Mouse (Mus musculus) forebrain, embryonic 15.5 days (tissue): Measurements from ENCODE around the gene Fam122b. TPM values are rescaled to one million over a fixed set of nuclear protein-coding genes. Genes with fewer than 3 reads are reported as not detected.

Experiments
- ATAC-seq: fragments of 200-750 bp; cut with Nextera tagmentation; replicated peaks from 2 replicates; pipeline ENCODE4 v1.8.0; 2017; ENCODE audit warnings: mild to moderate bottlenecking, moderate TSS enrichment, moderate library complexity
- H3K27ac ChIP-seq: fragments of 300-500 bp; sonication (generic); replicated peaks from 2 replicates; pipeline ENCODE4 v1.5.1; 2015; ENCODE audit warnings: mild to moderate bottlenecking, inconsistent platforms
- H3K27me3 ChIP-seq: fragments of 300-500 bp; sonication (generic); 2 replicates; pipeline ENCODE4 v1.6.1; 2015; ENCODE audit warnings: inconsistent platforms
- H3K36me3 ChIP-seq: fragments of 300-500 bp; sonication (generic); 2 replicates; pipeline ENCODE4 v1.6.1; 2015; ENCODE audit warnings: mild to moderate bottlenecking, inconsistent platforms
- H3K4me1 ChIP-seq: fragments of 300-500 bp; sonication (generic); 2 replicates; pipeline ENCODE4 v1.6.1; 2015; ENCODE audit warnings: inconsistent platforms
- H3K4me2 ChIP-seq: fragments of 300-500 bp; sonication (generic); replicated peaks from 2 replicates; pipeline ENCODE4 v1.6.1; 2015; ENCODE audit warnings: mild to moderate bottlenecking, inconsistent platforms
- H3K4me3 ChIP-seq: fragments of 300-500 bp; sonication (generic); 2 replicates; pipeline ENCODE4 v1.5.1; 2015; ENCODE audit warnings: mild to moderate bottlenecking, inconsistent platforms
- H3K9ac ChIP-seq: fragments of 300-500 bp; sonication (generic); replicated peaks from 2 replicates; pipeline ENCODE4 v1.6.1; 2015; ENCODE audit warnings: mild to moderate bottlenecking, inconsistent platforms
- H3K9me3 ChIP-seq: fragments of 300-500 bp; sonication (generic); 2 replicates; pipeline ENCODE4 v1.6.1; 2016; ENCODE audit warnings: inconsistent platforms
- WGBS: fragments of 180-500 bp; shearing (Covaris S2); methylation state at CpG from one replicate; pipeline ENCODE4 v1.1.7; 2015; ENCODE audit warnings: mixed read lengths; 5-methylcytosine and 5-hydroxymethylcytosine counted together
- polyA plus RNA-seq: library from polyadenylated mRNA; unstranded; fragments of >200 nt; fragmentation: Nextera tagmentation; extraction: Ambion mirVana; gene quantifications from 2 replicates; pipeline ENCODE4 v1.2.1, GENCODE M21; 2015

Fam122b gene
- polyA plus RNA-seq, 1 experiment from 2014 or later = 4.3 TPM

GRCm38 (mm10) chrX:53231965-53232364, 37.6 kb downstream of the Fam122b start:
- no peaks in the 10 kb centered on the region for H3K4me1 ChIP-seq
- peak overlapping the region; percentile 41 for H3K4me2 ChIP-seq
- peak overlapping the region; percentile 40; the same call in 1 of the 2 replicates for H3K9ac ChIP-seq
- H3K27ac ChIP-seq = no peak overlapping the region
- no peaks in the 10 kb centered on the region for H3K9me3 ChIP-seq
- peak overlapping the region; percentile 33 for H3K4me3 ChIP-seq
- no peak for ATAC-seq
- H3K36me3 ChIP-seq = no peaks in the 10 kb centered on the region
- 31% methylated on average over 13 of the region's 13 CpGs for WGBS
- no peaks in the 10 kb centered on the region for H3K27me3 ChIP-seq

- H3K4me3 ChIP-seq = no peak overlapping the region
- ATAC-seq = no peak
- H3K9ac ChIP-seq = no peak overlapping the region
- WGBS = 62% methylated on average over 6 of the region's 6 CpGs
- no peaks in the 10 kb centered on the region for H3K36me3 ChIP-seq
- no peaks in the 10 kb centered on the region for H3K9me3 ChIP-seq
- no peaks in the 10 kb centered on the region for H3K27me3 ChIP-seq
- H3K4me2 ChIP-seq = no peak overlapping the region
- no peak overlapping the region for H3K27ac ChIP-seq
- no peaks in the 10 kb centered on the region for H3K4me1 ChIP-seq
Observed at GRCm38 (mm10) chrX:53224353-53224944, 45.2 kb downstream of the Fam122b start.

GRCm38 (mm10) chrX:53220855-53221254, 48.8 kb downstream of the Fam122b start:
- WGBS = 71% methylated on average over 9 of the region's 9 CpGs
- Histone ChIP-seq H3K9me3 (no peaks in the 10 kb centered on the region), H3K4me2 (no peak overlapping the region), H3K9ac (no peak overlapping the region), H3K36me3 (no peaks in the 10 kb centered on the region), H3K4me1 (no peaks in the 10 kb centered on the region), H3K27ac (no peak overlapping the region), H3K27me3 (no peaks in the 10 kb centered on the region), H3K4me3 (no peak overlapping the region)
- ATAC-seq = no peak

- no peaks in the 10 kb centered on the region for H3K27me3 ChIP-seq
- no peaks in the 10 kb centered on the region for H3K9me3 ChIP-seq
- H3K4me3 ChIP-seq = no peak overlapping the region
- WGBS = 31% methylated on average over 7 of the region's 7 CpGs
- ATAC-seq = peak; percentile 47
- H3K36me3 ChIP-seq = no peaks in the 10 kb centered on the region
- no peak overlapping the region for H3K27ac ChIP-seq
- H3K4me1 ChIP-seq = 0 out of 2 replicates have a peak, but pooled peaks cover 4% of the 10 kb centered on the region
- H3K4me2 ChIP-seq = no peak overlapping the region
- no peak overlapping the region for H3K9ac ChIP-seq
Observed at GRCm38 (mm10) chrX:53214557-53215229, 54.9 kb downstream of the Fam122b start.

GRCm38 (mm10) chrX:53213838-53214237, 55.8 kb downstream of the Fam122b start:
- ATAC-seq = no peak
- Histone ChIP-seq H3K9me3 (no peaks in the 10 kb centered on the region), H3K4me2 (no peak overlapping the region), H3K4me1 (0 out of 2 replicates have a peak, but pooled peaks cover 4% of the 10 kb centered on the region), H3K36me3 (no peaks in the 10 kb centered on the region), H3K4me3 (no peak overlapping the region), H3K27me3 (no peaks in the 10 kb centered on the region), H3K9ac (no peak overlapping the region), H3K27ac (no peak overlapping the region)
- 66% methylated on average over 2 of the region's 2 CpGs for WGBS

GRCm38 (mm10) chrX:53212485-53212884, 57.1 kb downstream of the Fam122b start:
- Histone ChIP-seq H3K9ac (no peak overlapping the region), H3K27ac (peak overlapping the region; percentile 62), H3K4me3 (no peak overlapping the region), H3K4me1 (0 out of 2 replicates have a peak, but pooled peaks cover 4% of the 10 kb centered on the region), H3K36me3 (no peaks in the 10 kb centered on the region), H3K4me2 (no peak overlapping the region), H3K27me3 (no peaks in the 10 kb centered on the region), H3K9me3 (no peaks in the 10 kb centered on the region)
- 46% methylated on average over 9 of the region's 9 CpGs for WGBS
- ATAC-seq = no peak

GRCm38 (mm10) chrX:53211756-53212483, 57.7 kb downstream of the Fam122b start:
- no peak overlapping the region for H3K4me3 ChIP-seq
- peak overlapping the region; percentile 62 for H3K27ac ChIP-seq
- ATAC-seq = peak; percentile 83
- H3K27me3 ChIP-seq = no peaks in the 10 kb centered on the region
- no peaks in the 10 kb centered on the region for H3K36me3 ChIP-seq
- H3K9ac ChIP-seq = no peak overlapping the region
- H3K4me1 ChIP-seq = 0 out of 2 replicates have a peak, but pooled peaks cover 4% of the 10 kb centered on the region
- H3K9me3 ChIP-seq = no peaks in the 10 kb centered on the region
- 33% methylated on average over 7 of the region's 7 CpGs for WGBS
- H3K4me2 ChIP-seq = no peak overlapping the region

- Histone ChIP-seq H3K4me3 (no peak overlapping the region), H3K27ac (no peak overlapping the region), H3K4me2 (no peak overlapping the region), H3K9me3 (no peaks in the 10 kb centered on the region), H3K4me1 (0 out of 2 replicates have a peak, but pooled peaks cover 4% of the 10 kb centered on the region), H3K9ac (no peak overlapping the region), H3K27me3 (no peaks in the 10 kb centered on the region), H3K36me3 (no peaks in the 10 kb centered on the region)
- no peak for ATAC-seq
- WGBS = 45% methylated on average over 7 of the region's 7 CpGs
Observed at GRCm38 (mm10) chrX:53209431-53209830, 60.2 kb downstream of the Fam122b start.

GRCm38 (mm10) chrX:53204690-53205311, 64.8 kb downstream of the Fam122b start:
- no peak for ATAC-seq
- no peaks in the 10 kb centered on the region for H3K36me3 ChIP-seq
- H3K4me2 ChIP-seq = no peak overlapping the region
- H3K4me1 ChIP-seq = no peaks in the 10 kb centered on the region
- no peak overlapping the region for H3K4me3 ChIP-seq
- H3K27me3 ChIP-seq = no peaks in the 10 kb centered on the region
- 67% methylated on average over 3 of the region's 3 CpGs for WGBS
- no peaks in the 10 kb centered on the region for H3K9me3 ChIP-seq
- no peak overlapping the region for H3K27ac ChIP-seq
- no peak overlapping the region for H3K9ac ChIP-seq

GRCm38 (mm10) chrX:53201616-53202015, 68.0 kb downstream of the Fam122b start:
- Histone ChIP-seq H3K4me1 (no peaks in the 10 kb centered on the region), H3K9ac (no peak overlapping the region), H3K27ac (no peak overlapping the region), H3K4me3 (no peak overlapping the region), H3K36me3 (no peaks in the 10 kb centered on the region), H3K9me3 (no peaks in the 10 kb centered on the region), H3K27me3 (no peaks in the 10 kb centered on the region), H3K4me2 (no peak overlapping the region)
- ATAC-seq = no peak
- WGBS = 87% methylated on average over 5 of the region's 5 CpGs

- Histone ChIP-seq H3K36me3 (no peaks in the 10 kb centered on the region), H3K9ac (no peak overlapping the region), H3K4me1 (no peaks in the 10 kb centered on the region), H3K27me3 (no peaks in the 10 kb centered on the region), H3K4me2 (no peak overlapping the region), H3K9me3 (no peaks in the 10 kb centered on the region), H3K27ac (no peak overlapping the region), H3K4me3 (no peak overlapping the region)
- 89% methylated on average over 4 of the region's 4 CpGs for WGBS
- ATAC-seq = no peak
Observed at GRCm38 (mm10) chrX:53197681-53198080, 71.9 kb downstream of the Fam122b start.

GRCm38 (mm10) chrX:53196392-53196791, 73.2 kb downstream of the Fam122b start:
- ATAC-seq = no peak
- Histone ChIP-seq H3K4me2 (no peak overlapping the region), H3K4me1 (no peaks in the 10 kb centered on the region), H3K4me3 (no peak overlapping the region), H3K36me3 (no peaks in the 10 kb centered on the region), H3K27me3 (no peaks in the 10 kb centered on the region), H3K9ac (no peak overlapping the region), H3K27ac (no peak overlapping the region), H3K9me3 (no peaks in the 10 kb centered on the region)
- WGBS = 71% methylated on average over 5 of the region's 5 CpGs
